Mouse (Mus musculus): Measurements from ENCODE around the gene Tbc1d17.
"Not testable (repeated sequence)": the region's sequence is repeated elsewhere in the genome, so short reads cannot be mapped to it uniquely, and the experiment has no call there.

Gene Tbc1d17

DNA sequence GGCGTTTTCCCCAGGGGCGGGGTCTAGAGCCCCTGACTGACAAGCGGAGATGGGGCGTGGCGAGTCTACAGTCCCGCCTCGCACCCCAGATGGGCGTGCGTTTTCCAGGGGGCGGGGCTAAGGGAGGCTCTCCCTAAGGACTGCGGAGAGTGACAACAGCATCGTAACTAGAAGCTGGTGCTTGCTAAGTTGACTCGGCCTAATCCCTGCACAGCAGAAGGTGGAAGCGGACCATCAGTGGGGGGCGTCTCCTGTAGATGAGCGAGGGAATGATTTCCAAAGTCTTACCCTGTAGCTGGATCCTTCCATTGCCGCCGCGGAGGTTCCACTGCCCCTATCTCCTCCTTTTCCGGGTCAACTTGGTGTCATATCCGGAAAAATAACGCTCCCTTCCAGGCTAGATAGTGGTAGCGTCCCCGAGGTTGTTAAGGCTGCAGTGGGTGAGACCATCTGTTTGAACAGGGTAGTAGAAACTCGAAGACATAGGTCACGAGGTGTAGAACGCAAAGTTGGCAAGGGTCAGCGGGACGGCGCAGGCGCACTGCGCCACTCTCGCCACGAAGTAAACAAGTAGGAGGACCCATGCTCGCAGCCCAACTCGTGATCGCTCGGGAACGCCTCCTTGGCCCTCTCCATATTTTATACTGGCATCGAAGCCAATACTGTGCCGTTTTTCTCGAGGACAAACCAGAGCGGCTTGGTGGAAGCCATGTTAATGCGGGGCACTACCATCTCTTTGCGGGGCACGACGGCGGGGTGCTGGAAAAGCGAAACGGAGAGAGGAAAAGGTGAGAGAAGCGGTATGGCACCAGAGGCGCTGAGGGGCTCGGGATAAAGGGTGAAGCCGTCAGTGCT is at the start of gene Tbc1d17, which contains the start of gene Akt1s1:
Gene Tbc1d17 (minus strand): TSS at position 519 of the 855 bp plus-strand sequence.
Gene Akt1s1 (plus strand): TSS at position 431 of the 855 bp plus-strand sequence.
- peak; percentile 98 for DNase-seq (ENCODE audit: low spot score)

GRCm38 (mm10) chr7:44898607-44899006 is 49.7 kb upstream of the Tbc1d17 start:
- DNase-seq (ENCODE audit: low spot score): no peak

- peak; percentile 15 for DNase-seq (ENCODE audit: low spot score)
These were observed 47.6 kb upstream of the Tbc1d17 start for GRCm38 (mm10) chr7:44896499-44896898.

- DNase-seq (ENCODE audit: low spot score): peak; percentile 96
These were observed 46.9 kb upstream of the Tbc1d17 start, which contains the start of gene Fuz for GRCm38 (mm10) chr7:44895593-44896434. TSS of gene Fuz (plus strand) at chr7:44896079.

DNA sequence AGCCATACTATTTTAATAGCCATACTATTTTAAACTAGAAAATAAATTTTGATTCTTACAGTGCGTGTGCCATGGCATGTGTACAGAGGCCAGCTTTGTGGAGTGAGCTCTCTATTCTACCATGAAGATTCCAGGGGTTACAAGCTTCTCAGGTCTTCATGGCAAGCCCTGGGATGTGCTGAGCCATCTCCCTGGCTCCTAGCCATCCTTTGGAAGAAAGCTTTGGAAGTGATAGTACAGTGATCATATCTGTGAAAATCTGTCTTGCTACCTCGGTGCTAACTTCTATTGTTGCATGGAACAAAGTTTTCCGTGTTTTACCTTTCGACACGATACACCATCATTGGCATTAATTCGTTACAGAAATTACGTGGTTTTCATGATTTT is 46.3 kb upstream of the Tbc1d17 start:
- no peak for DNase-seq (ENCODE audit: low spot score)

DNA sequence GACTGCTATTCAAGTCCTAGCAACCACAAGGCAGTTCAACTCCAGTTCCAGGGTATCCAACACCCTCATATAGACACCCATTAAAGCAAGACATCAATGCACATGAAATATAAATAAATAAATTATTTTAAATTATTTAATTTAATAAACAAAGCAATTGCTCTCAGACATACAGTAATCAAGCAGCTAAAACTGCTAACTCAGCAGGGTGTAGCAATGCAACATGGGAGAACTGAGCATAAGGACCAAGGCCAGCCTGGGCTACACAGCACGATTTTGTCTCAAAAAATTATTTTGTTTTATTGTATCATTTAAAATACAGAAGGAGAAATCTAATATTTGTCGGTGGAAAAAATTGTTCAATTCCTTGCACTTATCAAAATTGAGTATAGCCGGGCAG is 45.3 kb upstream of the Tbc1d17 start:
- DNase-seq (ENCODE audit: low spot score): no peak

- no peak for DNase-seq (ENCODE audit: low spot score)
These were observed 44.3 kb upstream of the Tbc1d17 start for GRCm38 (mm10) chr7:44893197-44893596.

GRCm38 (mm10) chr7:44892276-44892921 is 43.5 kb upstream of the Tbc1d17 start, which contains the start of gene Med25:
TSS of gene Med25 (minus strand) at chr7:44892712.
- DNase-seq (ENCODE audit: low spot score): peak; percentile 97

- no peak for DNase-seq (ENCODE audit: low spot score)
These were observed 42.7 kb upstream of the Tbc1d17 start for GRCm38 (mm10) chr7:44891611-44892010.

- DNase-seq (ENCODE audit: low spot score): no peak
These were observed 41.9 kb upstream of the Tbc1d17 start for GRCm38 (mm10) chr7:44890737-44891136.

GRCm38 (mm10) chr7:44890180-44890579 is 41.3 kb upstream of the Tbc1d17 start:
- no peak for DNase-seq (ENCODE audit: low spot score)

- no peak for DNase-seq (ENCODE audit: low spot score)
These were observed 39.6 kb upstream of the Tbc1d17 start for GRCm38 (mm10) chr7:44888256-44889105.

- DNase-seq (ENCODE audit: low spot score): no peak
These were observed 38.1 kb upstream of the Tbc1d17 start for GRCm38 (mm10) chr7:44886964-44887363.

DNA sequence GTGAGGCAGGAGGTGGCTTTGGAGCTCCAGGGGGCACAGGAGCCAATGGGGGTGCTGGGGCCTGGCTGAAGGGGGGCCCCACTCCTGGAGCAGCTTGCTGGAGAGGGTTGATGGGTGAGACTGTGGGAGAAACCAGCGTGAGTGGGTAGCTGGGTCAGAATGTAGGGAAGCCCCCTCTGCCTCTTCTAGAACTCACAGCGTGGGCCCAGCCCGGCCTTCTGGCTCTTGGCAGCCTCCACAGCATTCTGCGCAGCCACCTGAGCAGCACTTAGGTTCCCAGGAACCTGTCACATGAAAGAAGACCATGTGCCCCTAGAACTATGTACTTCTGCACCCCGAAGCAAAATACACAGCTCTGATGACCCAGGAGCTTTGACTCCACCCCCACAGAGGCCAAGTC is 35.8 kb upstream of the Tbc1d17 start:
- no peak for DNase-seq (ENCODE audit: low spot score)

GRCm38 (mm10) chr7:44883036-44883435 is 34.2 kb upstream of the Tbc1d17 start:
- DNase-seq (ENCODE audit: low spot score): no peak

DNA sequence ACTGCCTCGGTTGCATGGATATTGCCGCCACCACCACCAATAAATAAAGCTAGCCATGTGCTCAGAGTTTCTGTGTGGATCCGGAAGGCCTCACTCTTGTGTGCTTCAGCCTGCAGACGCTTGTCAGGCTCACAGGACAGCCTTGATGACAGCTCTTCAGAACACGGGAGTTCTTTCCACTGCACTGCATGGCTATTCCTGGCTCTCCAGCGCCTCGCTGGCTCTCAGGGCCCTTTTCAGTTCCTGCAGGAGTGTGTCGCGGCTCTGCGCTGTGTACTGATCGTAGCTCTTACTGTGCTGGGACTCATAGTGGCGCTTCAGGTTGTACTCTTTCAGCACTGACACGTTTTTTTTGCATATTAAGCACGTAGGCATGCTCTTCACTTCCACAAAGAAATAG is 29.0 kb upstream of the Tbc1d17 start:
- no peak for DNase-seq (ENCODE audit: low spot score)

GRCm38 (mm10) chr7:44871774-44872173 is 22.9 kb upstream of the Tbc1d17 start:
- not testable (repeated sequence) for DNase-seq (ENCODE audit: low spot score)

- DNase-seq (ENCODE audit: low spot score): no peak
These were observed 22.3 kb upstream of the Tbc1d17 start for GRCm38 (mm10) chr7:44871181-44871580.

DNA sequence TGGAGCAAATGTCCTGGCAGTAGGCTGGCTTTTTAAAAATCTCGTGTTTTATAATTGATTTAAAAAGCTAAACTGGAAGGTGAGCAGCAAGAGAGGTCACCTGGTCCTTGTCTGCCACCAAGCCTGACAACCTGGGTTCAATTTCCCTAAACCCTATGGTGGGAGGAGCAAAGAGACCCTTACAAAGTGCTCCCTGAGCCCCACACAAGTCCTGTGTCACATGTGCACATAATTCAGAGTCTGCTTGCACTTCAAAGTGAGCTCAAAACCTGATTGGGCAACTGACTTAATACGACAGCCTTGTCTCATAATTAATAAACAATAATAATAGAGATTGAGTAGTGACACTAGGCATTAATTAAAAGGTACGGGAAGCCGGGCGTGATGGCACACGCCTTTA is 21.7 kb upstream of the Tbc1d17 start:
- no peak for DNase-seq (ENCODE audit: low spot score)

DNA sequence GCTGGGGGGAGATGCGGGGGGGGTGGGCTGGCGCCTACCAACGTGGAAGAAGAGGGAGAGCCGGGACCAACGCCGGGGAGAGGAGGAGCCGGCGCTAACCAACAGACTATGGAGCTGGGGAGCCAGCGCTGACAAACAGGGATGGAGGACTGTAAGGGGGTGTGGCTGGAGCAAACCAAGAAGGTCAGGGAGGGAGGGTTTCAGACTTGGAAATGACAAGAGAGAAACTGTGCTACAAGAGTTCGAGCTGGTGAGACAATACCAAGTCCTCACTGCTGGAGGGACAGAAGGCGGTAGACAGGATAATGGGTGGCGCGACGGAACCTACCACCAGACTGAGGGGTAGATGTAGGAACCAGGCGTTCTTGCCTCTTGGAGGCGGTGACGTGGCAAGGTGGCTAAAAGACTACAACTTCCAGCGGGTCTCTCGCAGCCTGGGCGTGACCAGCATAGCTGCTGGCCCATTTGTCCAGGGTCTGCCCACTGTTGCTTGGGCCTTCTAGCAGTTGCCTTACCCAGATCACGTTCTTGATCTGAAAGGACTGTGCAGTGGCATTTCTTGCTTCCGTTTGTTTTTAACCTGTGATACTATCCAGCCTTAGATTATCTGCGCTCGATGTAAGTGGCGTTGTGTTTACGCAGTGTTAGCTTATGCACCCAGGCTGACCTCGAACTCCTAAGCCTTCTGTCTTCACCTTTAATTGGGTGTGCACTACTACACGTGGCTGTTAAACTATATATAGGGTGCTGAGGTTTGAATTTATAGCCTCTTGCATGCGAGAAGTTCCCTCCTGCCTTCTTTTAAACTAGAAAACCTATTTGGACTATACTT is 21.0 kb upstream of the Tbc1d17 start, which contains the start of gene Ptov1:
Gene Ptov1 (minus strand): TSS at position 92 of the 832 bp plus-strand sequence.
- DNase-seq (ENCODE audit: low spot score): peak; percentile 96

All from retina, embryonic 14.5 days (tissue).